Mouse (Mus musculus) adrenal gland (tissue): Measurements from ENCODE around the gene Tex19.2.

Experiments used
- intact Hi-C: fragments of 180-260 bp; cut with DNase I; formaldehyde crosslinking; loops from one replicate; pipeline ENCODE4 v1.15.1; 2025
- long read RNA-seq, 2 experiments: library from polyadenylated mRNA; unstranded; transcript quantifications; one replicate each; pipeline ENCODE4 v2.0.0; 2020; ENCODE audit warnings: borderline replicate concordance in 1 of 2; ENCODE audit not compliant: insufficient replicate concordance in 1 of 2

The Tex19.2 gene
- long read RNA-seq, experiment 1, result 0 reads
- long read RNA-seq, experiment 2, partial matches to known transcripts, result 0 of 1 reads
- long read RNA-seq, experiment 2, other reads (novel, unspliced or antisense), result 1 of 1 reads

- intact Hi-C loops, result no loop called here
These were observed at the start of gene Tex19.2 for GRCm38 (mm10) chr11:121118577-121118976. Gene Tex19.2, minus strand, starts transcription at chr11:121118677.

GRCm38 (mm10) chr11:121163751-121164150, 45.3 kb upstream of the Tex19.2 start:
- intact Hi-C loops, result no loop called here

GRCm38 (mm10) chr11:121160636-121161346, 42.3 kb upstream of the Tex19.2 start:
- intact Hi-C loops, result no loop called here

- intact Hi-C loops, result no loop called here
These were observed 41.5 kb upstream of the Tex19.2 start, which contains the start of gene Uts2r for GRCm38 (mm10) chr11:121159971-121160370. Gene Uts2r, plus strand, starts transcription at chr11:121160271.

- intact Hi-C loops, result no loop called here
These were observed 38.0 kb upstream of the Tex19.2 start for GRCm38 (mm10) chr11:121156411-121156891.

GRCm38 (mm10) chr11:121154203-121154602, 35.7 kb upstream of the Tex19.2 start:
- intact Hi-C loops, result no loop called here

- intact Hi-C loops, result no loop called here
These were observed 29.7 kb upstream of the Tex19.2 start for GRCm38 (mm10) chr11:121148193-121148592.

GRCm38 (mm10) chr11:121145865-121146264, 27.4 kb upstream of the Tex19.2 start, which contains the start of gene Tex19.1:
Gene Tex19.1, plus strand, starts transcription at chr11:121146143.
- intact Hi-C loops, result no loop called here

- intact Hi-C loops, result no loop called here
These were observed 25.0 kb upstream of the Tex19.2 start for GRCm38 (mm10) chr11:121143325-121144015.

- intact Hi-C loops, result no loop called here
These were observed 20.3 kb upstream of the Tex19.2 start for GRCm38 (mm10) chr11:121138732-121139131.

- intact Hi-C loops, result no loop called here
These were observed 19.2 kb upstream of the Tex19.2 start for GRCm38 (mm10) chr11:121137682-121138081.

GRCm38 (mm10) chr11:121134600-121134999, 16.1 kb upstream of the Tex19.2 start:
- intact Hi-C loops, result no loop called here

- intact Hi-C loops, result loop anchor here (5.0 kb wide), 2 partner anchors 62 to 112 kb away; no protein-coding TSS in a partner anchor
These were observed 11.1 kb upstream of the Tex19.2 start for GRCm38 (mm10) chr11:121129616-121130015.

GRCm38 (mm10) chr11:121127441-121127840, 9.0 kb upstream of the Tex19.2 start:
- intact Hi-C loops, result loop anchor here (5.0 kb wide), 2 partner anchors 60 to 110 kb away; no protein-coding TSS in a partner anchor

- intact Hi-C loops, result loop anchor here (5.0 kb wide), 2 partner anchors 59 to 109 kb away; no protein-coding TSS in a partner anchor
These were observed 7.9 kb upstream of the Tex19.2 start for GRCm38 (mm10) chr11:121126395-121126794.

- intact Hi-C loops, result loop anchor here (5.0 kb wide), 2 partner anchors 58 to 108 kb away; no protein-coding TSS in a partner anchor
These were observed 7.2 kb upstream of the Tex19.2 start for GRCm38 (mm10) chr11:121125522-121126172.

GRCm38 (mm10) chr11:121123438-121123837, 5.0 kb upstream of the Tex19.2 start:
- intact Hi-C loops, result no loop called here

GRCm38 (mm10) chr11:121122024-121122670, 3.7 kb upstream of the Tex19.2 start:
- intact Hi-C loops, result no loop called here

- intact Hi-C loops, result no loop called here
These were observed 2.7 kb upstream of the Tex19.2 start for GRCm38 (mm10) chr11:121121151-121121550.

GRCm38 (mm10) chr11:121118106-121118505, 371 bp downstream of the Tex19.2 start:
- intact Hi-C loops, result no loop called here
